Mouse (Mus musculus): ENCODE measurements around the gene Pcbd2. TPM values are rescaled to one million over a fixed set of nuclear protein-coding genes. Genes with fewer than 3 reads are reported as not detected.
"Not testable (repeated sequence)": the region's sequence is repeated elsewhere in the genome, so short reads cannot be mapped to it uniquely, and the experiment has no call there.

The Pcbd2 gene
- polyA plus RNA-seq (2016; fragmentation: Nextera tagmentation; extraction: Ambion mirVana), result 60.3 and 60.8 TPM in 2 replicates

DNA sequence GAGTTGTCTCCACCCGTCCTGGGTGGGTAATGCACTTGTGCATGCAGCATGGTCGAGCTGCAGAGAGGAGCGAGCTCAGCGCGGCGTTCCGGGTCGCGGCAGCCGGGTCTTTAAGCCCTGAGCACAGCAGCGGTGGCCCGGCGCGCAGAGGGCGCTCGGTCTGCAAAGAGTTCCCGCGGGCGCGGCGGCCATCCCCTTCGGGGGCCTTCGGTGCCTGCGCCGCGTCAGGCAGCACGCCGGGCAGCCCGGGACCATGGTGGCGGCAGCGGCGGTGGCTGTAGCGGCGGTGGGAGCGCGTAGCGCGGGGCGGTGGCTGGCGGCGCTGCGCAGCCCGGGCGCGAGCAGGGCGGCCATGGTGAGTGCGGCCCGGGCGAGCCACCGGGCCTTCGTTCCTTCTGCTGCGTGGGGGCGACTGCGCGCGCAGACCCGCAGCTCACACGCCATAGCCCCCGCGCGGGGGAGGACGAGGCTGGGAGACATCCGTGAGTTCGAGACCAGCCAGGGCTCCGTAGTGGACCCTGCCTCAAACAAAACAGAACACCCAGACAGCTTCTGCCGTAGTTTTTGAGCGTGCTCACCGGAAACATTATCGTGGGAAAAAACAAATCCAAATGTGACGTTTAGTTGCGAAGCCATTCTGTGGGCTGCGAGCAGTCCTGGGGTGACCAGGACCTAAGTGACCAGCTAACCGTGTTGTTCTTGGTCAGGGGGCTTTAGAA lies at the start of gene Pcbd2:
TSS of gene Pcbd2 (plus strand) at position 249 of the 719 bp plus-strand sequence.
- Histone ChIP-seq H3K4me3 (peak within 1 kb of the TSS; percentile 61), H3K36me3 (peaks cover 21% of the 10 kb centered on the region), H3K4me1 (replicated peaks) (no peaks in the 10 kb centered on the region), H3K4me2 (peak within 1 kb of the TSS; percentile 64), H3K9ac (peak within 1 kb of the TSS; percentile 78), H3K27me3 (replicated peaks) (no peaks in the 10 kb centered on the region), H3K9me3 (replicated peaks) (no peaks in the 10 kb centered on the region), H3K27ac (ENCODE audit: poor library complexity, severe bottlenecking) (peak within 1 kb of the TSS; percentile 91)
- under 1% methylated on average over 72 of the region's 73 CpGs for WGBS
- peak; percentile 91 for ATAC-seq (ENCODE audit: insufficient number of reproducible peaks, low FRiP score)

GRCm38 (mm10) chr13:55682201-55682600 lies 45.0 kb upstream of the Pcbd2 start:
- no peak overlapping the region for H3K9ac ChIP-seq
- H3K27me3 ChIP-seq (replicated peaks), result no peaks in the 10 kb centered on the region
- H3K27ac ChIP-seq (ENCODE audit: poor library complexity, severe bottlenecking), result no peak overlapping the region
- H3K9me3 ChIP-seq (replicated peaks), result no peaks in the 10 kb centered on the region
- no peak for ATAC-seq (ENCODE audit: insufficient number of reproducible peaks, low FRiP score)
- 89% methylated on average over 9 of the region's 9 CpGs for WGBS
- H3K4me3 ChIP-seq, result no peak overlapping the region
- H3K4me1 ChIP-seq (replicated peaks), result peaks cover 7% of the 10 kb centered on the region; the same call in 1 of the 2 replicates
- H3K4me2 ChIP-seq, result no peak overlapping the region
- H3K36me3 ChIP-seq, result peaks cover 41% of the 10 kb centered on the region

GRCm38 (mm10) chr13:55683581-55683980 lies 43.6 kb upstream of the Pcbd2 start:
- H3K27me3 ChIP-seq (replicated peaks), result no peaks in the 10 kb centered on the region
- peaks cover 19% of the 10 kb centered on the region for H3K4me1 ChIP-seq (replicated peaks)
- no peak overlapping the region for H3K4me2 ChIP-seq
- H3K9me3 ChIP-seq (replicated peaks), result no peaks in the 10 kb centered on the region
- H3K36me3 ChIP-seq, result peaks cover 27% of the 10 kb centered on the region
- no peak overlapping the region for H3K9ac ChIP-seq
- ATAC-seq (ENCODE audit: insufficient number of reproducible peaks, low FRiP score), result no peak
- H3K4me3 ChIP-seq, result no peak overlapping the region
- no peak overlapping the region for H3K27ac ChIP-seq (ENCODE audit: poor library complexity, severe bottlenecking)
- 82% methylated on average over 3 of the region's 3 CpGs for WGBS

- H3K4me2 ChIP-seq, result peak overlapping the region; percentile 18; the same call in 1 of the 2 replicates
- no peak overlapping the region for H3K27ac ChIP-seq (ENCODE audit: poor library complexity, severe bottlenecking)
- H3K4me3 ChIP-seq, result no peak overlapping the region
- H3K9me3 ChIP-seq (replicated peaks), result no peaks in the 10 kb centered on the region
- no peak overlapping the region for H3K9ac ChIP-seq
- H3K36me3 ChIP-seq, result 0 out of 2 replicates have a peak, but pooled peaks cover 5% of the 10 kb centered on the region
- H3K27me3 ChIP-seq (replicated peaks), result no peaks in the 10 kb centered on the region
- 0 out of 2 replicates have a peak, but pooled peaks have one; percentile 55 for ATAC-seq (ENCODE audit: insufficient number of reproducible peaks, low FRiP score)
- WGBS, result 57% methylated on average over 9 of the region's 9 CpGs
- peaks cover 19% of the 10 kb centered on the region for H3K4me1 ChIP-seq (replicated peaks)
These were observed 41.0 kb upstream of the Pcbd2 start for GRCm38 (mm10) chr13:55686107-55686633.

- no peaks in the 10 kb centered on the region for H3K36me3 ChIP-seq
- peaks cover 18% of the 10 kb centered on the region for H3K4me1 ChIP-seq (replicated peaks)
- no peak for ATAC-seq (ENCODE audit: insufficient number of reproducible peaks, low FRiP score)
- 43% methylated on average over 4 of the region's 4 CpGs for WGBS
- no peaks in the 10 kb centered on the region for H3K27me3 ChIP-seq (replicated peaks)
- H3K9ac ChIP-seq, result no peak overlapping the region; the same call in 1 of the 2 replicates
- H3K4me2 ChIP-seq, result no peak overlapping the region
- no peak overlapping the region for H3K4me3 ChIP-seq
- no peaks in the 10 kb centered on the region for H3K9me3 ChIP-seq (replicated peaks)
- no peak overlapping the region; the same call in 1 of the 2 replicates for H3K27ac ChIP-seq (ENCODE audit: poor library complexity, severe bottlenecking)
These were observed 39.1 kb upstream of the Pcbd2 start for GRCm38 (mm10) chr13:55687927-55688602.

DNA sequence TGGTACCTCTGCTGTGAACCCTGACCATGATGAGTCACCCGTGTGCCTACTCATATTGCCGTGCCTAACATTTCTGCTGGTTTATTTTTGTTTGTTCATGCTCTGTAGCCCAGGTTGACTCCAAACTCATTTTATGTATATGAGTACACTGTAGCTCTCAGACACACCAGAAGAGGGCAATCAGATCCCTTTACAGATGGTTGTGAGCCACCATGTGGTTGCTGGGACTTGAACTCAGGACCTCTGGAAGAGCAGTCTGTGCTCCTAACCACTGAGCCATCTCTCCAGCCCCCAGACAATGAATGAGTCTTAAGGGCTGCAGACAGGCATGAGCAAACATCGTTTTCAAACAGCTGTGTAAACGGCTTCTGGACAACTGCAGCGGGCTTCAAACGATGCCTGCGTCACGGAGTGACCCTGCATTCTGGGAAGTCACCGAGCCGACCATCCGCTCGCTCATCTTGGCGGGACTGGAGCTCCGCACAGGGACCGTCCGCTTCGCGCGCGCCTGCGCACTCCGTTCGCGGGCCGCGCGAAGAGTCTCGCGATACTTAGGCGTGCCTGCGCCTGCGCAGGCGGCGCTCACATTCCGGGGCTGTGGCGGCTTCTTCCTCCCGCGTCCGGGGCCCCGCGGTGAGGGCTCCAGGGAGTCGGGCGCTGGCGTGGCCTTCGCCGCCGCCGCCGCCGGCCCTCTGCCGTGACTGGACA lies 34.5 kb upstream of the Pcbd2 start, which contains the start of gene B230219D22Rik:
TSS of gene B230219D22Rik (plus strand) at position 590 of the 708 bp plus-strand sequence.
- Histone ChIP-seq H3K4me3 (peak within 1 kb of the TSS; percentile 97), H3K36me3 (0 out of 2 replicates have a peak, but pooled peaks cover 2% of the 10 kb centered on the region), H3K4me1 (replicated peaks) (peaks cover 35% of the 10 kb centered on the region), H3K4me2 (peak within 1 kb of the TSS; percentile 92), H3K27me3 (replicated peaks) (no peaks in the 10 kb centered on the region), H3K9me3 (replicated peaks) (no peaks in the 10 kb centered on the region), H3K9ac (peak within 1 kb of the TSS; percentile 100), H3K27ac (ENCODE audit: poor library complexity, severe bottlenecking) (peak within 1 kb of the TSS; percentile 99)
- ATAC-seq (ENCODE audit: insufficient number of reproducible peaks, low FRiP score), result peak; percentile 98
- 2% methylated on average over 51 of the region's 51 CpGs for WGBS

- WGBS, result under 1% methylated on average over 44 of the region's 70 CpGs
- ATAC-seq (ENCODE audit: insufficient number of reproducible peaks, low FRiP score), result peak; percentile 74
- Histone ChIP-seq H3K9ac (peak overlapping the region; percentile 100), H3K4me1 (replicated peaks) (peaks cover 29% of the 10 kb centered on the region), H3K27me3 (replicated peaks) (no peaks in the 10 kb centered on the region), H3K36me3 (peaks cover 6% of the 10 kb centered on the region), H3K27ac (ENCODE audit: poor library complexity, severe bottlenecking) (peak overlapping the region; percentile 99), H3K9me3 (replicated peaks) (no peaks in the 10 kb centered on the region), H3K4me3 (peak overlapping the region; percentile 97), H3K4me2 (peak overlapping the region; percentile 92)
These were observed 33.9 kb upstream of the Pcbd2 start for GRCm38 (mm10) chr13:55693243-55693721.

- no peaks in the 10 kb centered on the region for H3K27me3 ChIP-seq (replicated peaks)
- no peaks in the 10 kb centered on the region for H3K9me3 ChIP-seq (replicated peaks)
- no peak overlapping the region; the same call in 1 of the 2 replicates for H3K27ac ChIP-seq (ENCODE audit: poor library complexity, severe bottlenecking)
- peak overlapping the region; percentile 92 for H3K4me2 ChIP-seq
- 18% methylated on average over 8 of the region's 8 CpGs for WGBS
- no peak for ATAC-seq (ENCODE audit: insufficient number of reproducible peaks, low FRiP score)
- peak overlapping the region; percentile 100 for H3K9ac ChIP-seq
- H3K36me3 ChIP-seq, result peaks cover 13% of the 10 kb centered on the region
- H3K4me1 ChIP-seq (replicated peaks), result peaks cover 28% of the 10 kb centered on the region
- peak overlapping the region; percentile 97 for H3K4me3 ChIP-seq
These were observed 33.1 kb upstream of the Pcbd2 start for GRCm38 (mm10) chr13:55694110-55694509.

DNA sequence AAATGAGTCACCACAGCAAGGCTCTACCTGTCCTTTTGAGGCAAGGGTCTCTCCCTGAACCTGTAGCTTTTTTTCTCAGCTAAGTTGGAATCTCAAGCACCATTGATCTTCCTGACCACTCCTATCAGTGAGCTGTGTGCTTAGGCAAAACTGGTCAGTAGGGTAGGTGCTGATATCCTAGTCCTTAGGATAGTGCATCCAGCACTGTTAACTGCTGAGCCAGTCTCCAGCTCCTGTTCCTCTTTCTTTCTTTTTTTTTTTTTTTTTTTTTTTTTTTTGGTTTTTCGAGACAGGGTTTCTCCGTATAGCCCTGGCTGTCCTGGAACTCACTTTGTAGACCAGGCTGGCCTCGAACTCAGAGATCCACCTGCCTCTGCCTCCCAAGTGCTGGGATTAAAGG lies 31.2 kb upstream of the Pcbd2 start:
- not testable (repeated sequence) for H3K27ac ChIP-seq (ENCODE audit: poor library complexity, severe bottlenecking); H3K9ac ChIP-seq; H3K9me3 ChIP-seq (replicated peaks); ATAC-seq (ENCODE audit: insufficient number of reproducible peaks, low FRiP score); H3K4me3 ChIP-seq; H3K27me3 ChIP-seq (replicated peaks)
- 92% methylated on average over 1 of the region's 3 CpGs for WGBS
- H3K36me3 ChIP-seq, result peaks cover 29% of the 10 kb centered on the region
- H3K4me2 ChIP-seq, result 0 out of 2 replicates have a peak overlapping the region, but pooled peaks have one; percentile 9
- peaks cover 28% of the 10 kb centered on the region for H3K4me1 ChIP-seq (replicated peaks)

DNA sequence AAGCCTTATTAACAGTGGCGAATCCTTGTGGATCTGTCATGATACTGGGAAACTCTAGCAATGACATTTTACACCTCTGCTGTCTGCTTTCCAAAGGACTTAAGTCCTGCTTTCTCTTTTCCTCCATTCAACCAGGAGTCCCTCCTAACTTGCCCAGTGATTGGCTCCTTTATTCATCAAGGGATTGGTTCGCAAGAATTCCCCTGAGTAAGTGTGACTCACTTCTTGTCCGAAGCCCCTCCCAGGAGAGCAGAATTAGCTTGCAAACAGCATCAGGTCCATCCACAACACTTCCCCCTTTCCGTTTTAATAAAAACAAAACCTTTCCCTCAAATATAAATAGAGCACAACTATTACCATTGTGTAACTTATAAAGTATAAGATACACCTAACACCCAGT lies 22.9 kb upstream of the Pcbd2 start:
- 82% methylated on average over 4 of the region's 4 CpGs for WGBS
- Histone ChIP-seq H3K27me3 (replicated peaks) (no peaks in the 10 kb centered on the region), H3K9ac (no peak overlapping the region), H3K36me3 (peaks cover 41% of the 10 kb centered on the region), H3K27ac (ENCODE audit: poor library complexity, severe bottlenecking) (no peak overlapping the region), H3K4me3 (no peak overlapping the region), H3K9me3 (replicated peaks) (peaks cover 4% of the 10 kb centered on the region; the same call in 1 of the 2 replicates), H3K4me2 (no peak overlapping the region), H3K4me1 (replicated peaks) (0 out of 2 replicates have a peak, but pooled peaks cover 5% of the 10 kb centered on the region)
- ATAC-seq (ENCODE audit: insufficient number of reproducible peaks, low FRiP score), result no peak
